Mouse (Mus musculus) megakaryocyte, embryonic 14.5 days (primary cell): ENCODE measurements at regions not wholly inside any gene's neighbourhood (a gene's known extent, or its start where the extent isn't known, plus 50 kb on each side); places are given as distances from the start of the nearest gene placed in this dataset.

Experiments used
- FLI1 ChIP-seq: IDR thresholded peaks from 2 replicates; pipeline ENCODE4 v1.6.1; 2012; ENCODE audit warnings: low read length, inconsistent platforms, mixed read lengths
- GATA1 ChIP-seq: IDR thresholded peaks from 3 replicates; pipeline ENCODE4 v1.6.1; 2012; ENCODE audit warnings: mixed read lengths, low read length, inconsistent platforms, borderline replicate concordance

- TF ChIP-seq GATA1: no peak
- no peak for TF ChIP-seq FLI1
Observed at GRCm38 (mm10) chr8:11114531-11114930, 106.3 kb upstream of the Irs2 start.
